Mouse (Mus musculus) myocyte (in vitro differentiated cells): ENCODE data around the gene Tmprss4.

Source experiments
- CEBPB ChIP-seq: IDR thresholded peaks from 2 replicates; pipeline ENCODE4 v1.6.1; 2011; ENCODE audit warnings: mild to moderate bottlenecking, moderate library complexity; ENCODE audit not compliant: poor library complexity, insufficient read depth, severe bottlenecking
- E2F4 ChIP-seq: IDR thresholded peaks from one replicate; pipeline ENCODE4 v1.6.1; 2011; ENCODE audit warnings: mild to moderate bottlenecking, control low read depth, moderate library complexity; ENCODE audit not compliant: insufficient read depth
- MAX ChIP-seq: IDR thresholded peaks from one replicate; pipeline ENCODE4 v1.6.1; 2011; ENCODE audit warnings: low read depth, mild to moderate bottlenecking, control low read depth
- MYOD1 ChIP-seq, 3 experiments: IDR thresholded peaks; one replicate each; pipeline ENCODE4 v1.6.1; 2011; ENCODE audit warnings: control low read depth in 2 of 3, low read depth in 2 of 3, mild to moderate bottlenecking in 2 of 3, moderate library complexity in 1 of 3; ENCODE audit not compliant: insufficient read length in 2 of 3, control insufficient read depth in 1 of 3
- MYOG ChIP-seq, 3 experiments: IDR thresholded peaks; one replicate each; pipeline ENCODE4 v1.6.1; 2011; ENCODE audit warnings: control low read depth in 2 of 3, low read depth in 2 of 3, mild to moderate bottlenecking in 2 of 3; ENCODE audit not compliant: insufficient read length in 2 of 3, control insufficient read depth in 1 of 3, insufficient read depth in 1 of 3
- POLR2A ChIP-seq: IDR thresholded peaks from one replicate; pipeline ENCODE4 v1.6.1; 2011; ENCODE audit warnings: low read depth, mild to moderate bottlenecking, control low read depth, moderate library complexity; ENCODE audit not compliant: insufficient read length
- POLR2AphosphoS2 ChIP-seq: IDR thresholded peaks from one replicate; pipeline ENCODE4 v1.6.1; 2011; ENCODE audit warnings: low read depth, control low read depth; ENCODE audit not compliant: insufficient read length
- REST ChIP-seq: IDR thresholded peaks from one replicate; pipeline ENCODE4 v1.6.1; 2011; ENCODE audit warnings: mild to moderate bottlenecking, control low read depth, moderate library complexity; ENCODE audit not compliant: insufficient read depth, insufficient read length
- SRF ChIP-seq: IDR thresholded peaks from one replicate; pipeline ENCODE4 v1.6.1; 2011; ENCODE audit warnings: low read depth; ENCODE audit not compliant: control insufficient read depth, insufficient read length
- TCF12 ChIP-seq: IDR thresholded peaks from one replicate; pipeline ENCODE4 v1.6.1; 2011; ENCODE audit warnings: mild to moderate bottlenecking, control low read depth; ENCODE audit not compliant: poor library complexity, insufficient read depth, severe bottlenecking
- USF1 ChIP-seq: IDR thresholded peaks from one replicate; pipeline ENCODE4 v1.6.1; 2011; ENCODE audit warnings: low read depth, mild to moderate bottlenecking, control low read depth, moderate library complexity

GRCm38 (mm10) chr9:45205143-45205542 lies 1.3 kb upstream of the Tmprss4 start:
- no peak for TF ChIP-seq CEBPB
- no peak for TF ChIP-seq MYOD1 (IDR thresholded peaks at IDR 0.05; ENCODE audit: control insufficient read depth in 1 of 3, insufficient read length in 2 of 3, low read depth in 2 of 3)
- TF ChIP-seq TCF12 = no peak
- no peak for TF ChIP-seq MAX
- no peak for TF ChIP-seq POLR2A
- no peak for TF ChIP-seq E2F4
- no peak for TF ChIP-seq USF1
- no peak for TF ChIP-seq POLR2AphosphoS2
- no peak for TF ChIP-seq MYOG (IDR thresholded peaks at IDR 0.05; ENCODE audit: control insufficient read depth in 1 of 3, insufficient read depth in 1 of 3, insufficient read length in 2 of 3, low read depth in 2 of 3)
- no peak for TF ChIP-seq REST
- no peak for TF ChIP-seq SRF
